ENCODE assay signal across 13 mouse cellular contexts in genomic region chr10:102622583-102623008, GRCm38 (mm10).
DNase-seq lines count a peak whose midpoint lies in the region; ATAC-seq lines count a peak whose summit lies in the region.
"Had no signal": no experiment of that assay in that cellular context is flagged by ENCODE, and none has a peak within 500 bp of the region (broad histone marks: within the 10 kb centered on the region; RNA-seq: fewer than 3 reads in every experiment).

No protein-coding gene starts in this region.

- DNase-seq in heart, postnatal 10 days, result peak; percentile 1 to 5
- DNase-seq in heart, postnatal 4 days, result no peak
- peak; percentile 14 for DNase-seq in 3134 (ENCODE audit: extremely low read depth, insufficient read length, low spot score)
- DNase-seq in MEL-GATA-1-ER (ENCODE audit: extremely low read depth, low read depth), result peak; percentile 62
- DNase-seq in retina, embryonic 14.5 days (ENCODE audit: low spot score), result no peak
- no peak for DNase-seq in heart, adult 11 months
- DNase-seq: cerebellum, adult 8-10 months; gastrocnemius, postnatal 36 days; kidney, adult 9 months; lung, postnatal 10 days; spleen, adult 18-20 months had no signal

- ATAC-seq in hematopoietic stem cell, adult 5-6 weeks (replicated peaks in 1 of 2; ENCODE audit: insufficient read depth in 1 of 2, low FRiP score in 2 of 2, low TSS enrichment in 1 of 2, low read depth in 1 of 2, poor library complexity in 2 of 2, severe bottlenecking in 2 of 2), result peak; percentile 62 to 83
- ATAC-seq: liver, embryonic 12.5 days had no signal

- intact Hi-C loops in heart, postnatal 10 days (cut with DNase I), result no loop called here

Comparison
In these comparisons a context has a peak if more than half of its experiments do, and no peak if none do; other contexts are left out.
1. DNase-seq: peak in heart, postnatal 10 days (2 of 2), 3134 (single experiment) and MEL-GATA-1-ER (single experiment); none in heart, postnatal 4 days (single experiment), retina, embryonic 14.5 days (single experiment) and heart, adult 11 months (single experiment).